Mouse (Mus musculus) liver, embryonic 14.5 days (tissue): ENCODE data around the gene Ankrd35.

ENCODE experiments used
- CTCF ChIP-seq: IDR thresholded peaks from 2 replicates; pipeline ENCODE4 v1.5.1; 2016; ENCODE audit warnings: antibody characterized with exemption, low read depth, control low read depth
- EP300 ChIP-seq: IDR thresholded peaks from 2 replicates; pipeline ENCODE4 v1.6.1; 2016; ENCODE audit warnings: antibody characterized with exemption, low read depth

DNA sequence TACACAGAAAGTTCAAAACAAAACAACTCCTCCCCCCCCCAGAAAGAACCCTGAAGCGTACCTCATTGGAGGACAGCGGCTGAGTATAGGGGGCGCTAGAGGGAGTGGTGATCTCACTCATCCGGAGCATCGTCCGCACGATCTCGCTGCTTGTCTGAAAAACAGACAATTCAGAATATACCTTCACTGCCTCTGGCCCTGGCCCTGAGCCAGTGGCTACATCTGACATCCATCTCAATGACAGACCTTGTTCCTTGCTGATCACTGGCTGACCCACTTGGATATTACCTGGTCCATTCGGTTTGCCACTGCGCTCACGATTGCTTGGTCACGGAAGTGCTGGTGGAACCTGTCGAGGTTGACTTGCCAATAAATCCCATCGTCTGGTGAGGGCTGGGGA is 49.2 kb downstream of the Ankrd35 start:
- TF ChIP-seq EP300 (no peak), CTCF (peak; percentile 72)
